Mouse (Mus musculus): ENCODE results near the gene Fndc3b.
A peak's percentile ranks its signal among the peaks of the same experiment; 100 is the strongest.

Fndc3b gene

GRCm38 (mm10) chr3:27710648-27711428 lies at the start of gene Fndc3b:
Gene Fndc3b, minus strand, starts transcription at chr3:27711307.
- peak; percentile 96 for DNase-seq

GRCm38 (mm10) chr3:27760278-27760677 lies 49.2 kb upstream of the Fndc3b start:
- DNase-seq, result no peak

- DNase-seq, result peak; percentile 35
Measured at GRCm38 (mm10) chr3:27758976-27759375, 47.9 kb upstream of the Fndc3b start.

GRCm38 (mm10) chr3:27751657-27752056 lies 40.5 kb upstream of the Fndc3b start:
- DNase-seq, result no peak

GRCm38 (mm10) chr3:27751156-27751555 lies 40.0 kb upstream of the Fndc3b start:
- no peak for DNase-seq

- DNase-seq, result no peak
Measured at GRCm38 (mm10) chr3:27745651-27746050, 34.5 kb upstream of the Fndc3b start.

- DNase-seq, result no peak
Measured at GRCm38 (mm10) chr3:27744754-27745153, 33.6 kb upstream of the Fndc3b start.

GRCm38 (mm10) chr3:27743271-27744145 lies 32.4 kb upstream of the Fndc3b start:
- peak; percentile 30 for DNase-seq

GRCm38 (mm10) chr3:27742124-27742523 lies 31.0 kb upstream of the Fndc3b start:
- DNase-seq, result no peak

GRCm38 (mm10) chr3:27740136-27740535 lies 29.0 kb upstream of the Fndc3b start:
- no peak for DNase-seq

GRCm38 (mm10) chr3:27736180-27736579 lies 25.1 kb upstream of the Fndc3b start:
- no peak for DNase-seq

- DNase-seq, result no peak
Measured at GRCm38 (mm10) chr3:27735113-27735512, 24.0 kb upstream of the Fndc3b start.

- DNase-seq, result no peak
Measured at GRCm38 (mm10) chr3:27728798-27729782, 18.0 kb upstream of the Fndc3b start.

- DNase-seq, result no peak
Measured at GRCm38 (mm10) chr3:27728176-27728575, 17.1 kb upstream of the Fndc3b start.

GRCm38 (mm10) chr3:27725752-27726151 lies 14.6 kb upstream of the Fndc3b start:
- DNase-seq, result no peak

- DNase-seq, result no peak
Measured at GRCm38 (mm10) chr3:27724208-27724607, 13.1 kb upstream of the Fndc3b start.

GRCm38 (mm10) chr3:27718829-27719365 lies 7.8 kb upstream of the Fndc3b start:
- no peak for DNase-seq

- no peak for DNase-seq
Measured at GRCm38 (mm10) chr3:27713971-27714370, 2.9 kb upstream of the Fndc3b start.

- no peak for DNase-seq
Measured at GRCm38 (mm10) chr3:27712421-27712820, 1.3 kb upstream of the Fndc3b start.

- peak; percentile 91 for DNase-seq
Measured at GRCm38 (mm10) chr3:27709906-27710647, 1.0 kb downstream of the Fndc3b start.

- DNase-seq, result peak; percentile 72
Measured at GRCm38 (mm10) chr3:27709096-27709905, 1.8 kb downstream of the Fndc3b start.
